Mouse (Mus musculus): ENCODE results near the gene Xrra1. TPM values are rescaled to one million over a fixed set of nuclear protein-coding genes. Genes with fewer than 3 reads are reported as not detected.
"Not testable (repeated sequence)": the region's sequence is repeated elsewhere in the genome, so short reads cannot be mapped to it uniquely, and the experiment has no call there.

Gene Xrra1
- total and polyA plus RNA-seq, 2 experiments from 2014 or later: 2.1 to 2.4 TPM

GRCm38 (mm10) chr7:99954212-99954611 is 95.3 kb downstream of the Xrra1 start:
- Histone ChIP-seq H3K27ac (ENCODE audit: low read depth, low read length) (no peak overlapping the region), H3K4me3 (ENCODE audit: low read depth, low read length) (no peak overlapping the region), H3K27me3 (ENCODE audit: insufficient read depth, low read length) (no peaks in the 10 kb centered on the region), H3K4me2 (ENCODE audit: low read depth, low read length, poor library complexity, severe bottlenecking) (no peak overlapping the region), H3K9me3 (ENCODE audit: low read length) (no peaks in the 10 kb centered on the region), H3K36me3 (ENCODE audit: insufficient read depth, low read length) (no peaks in the 10 kb centered on the region), H3K4me1 (ENCODE audit: insufficient read depth, low read length) (no peaks in the 10 kb centered on the region), H3K9ac (replicated peaks; ENCODE audit: low read length, poor library complexity, severe bottlenecking) (no peak overlapping the region)
- ATAC-seq (ENCODE audit: low FRiP score) (no peak), DNase-seq (ENCODE audit: low spot score) (no peak)
- WGBS: 92% methylated on average over 8 of the region's 8 CpGs
- no peak for TF ChIP-seq CTCF (IDR thresholded peaks at IDR 0.05)

- no peaks in the 10 kb centered on the region for H3K9me3 ChIP-seq (ENCODE audit: low read length)
- no peak overlapping the region for H3K4me3 ChIP-seq (ENCODE audit: low read depth, low read length)
- H3K36me3 ChIP-seq (ENCODE audit: insufficient read depth, low read length): no peaks in the 10 kb centered on the region
- no peak overlapping the region for H3K9ac ChIP-seq (replicated peaks; ENCODE audit: low read length, poor library complexity, severe bottlenecking)
- H3K27ac ChIP-seq (ENCODE audit: low read depth, low read length): no peak overlapping the region
- H3K4me1 ChIP-seq (ENCODE audit: insufficient read depth, low read length): no peaks in the 10 kb centered on the region
- H3K4me2 ChIP-seq (ENCODE audit: low read depth, low read length, poor library complexity, severe bottlenecking): no peak overlapping the region
- DNase-seq (ENCODE audit: low spot score) (no peak), ATAC-seq (ENCODE audit: low FRiP score) (no peak)
- no peaks in the 10 kb centered on the region for H3K27me3 ChIP-seq (ENCODE audit: insufficient read depth, low read length)
- TF ChIP-seq CTCF (IDR thresholded peaks at IDR 0.05): no peak
- 95% methylated on average over 7 of the region's 7 CpGs for WGBS
Observed at GRCm38 (mm10) chr7:99956095-99956494, 97.2 kb downstream of the Xrra1 start.

- TF ChIP-seq CTCF (IDR thresholded peaks at IDR 0.05): no peak
- DNase-seq (ENCODE audit: low spot score) (no peak), ATAC-seq (ENCODE audit: low FRiP score) (no peak)
- Histone ChIP-seq H3K4me1 (ENCODE audit: insufficient read depth, low read length) (peaks cover under 1% of the 10 kb centered on the region; the same call in 1 of the 2 replicates), H3K4me3 (ENCODE audit: low read depth, low read length) (no peak overlapping the region), H3K9me3 (ENCODE audit: low read length) (no peaks in the 10 kb centered on the region), H3K4me2 (ENCODE audit: low read depth, low read length, poor library complexity, severe bottlenecking) (no peak overlapping the region), H3K36me3 (ENCODE audit: insufficient read depth, low read length) (no peaks in the 10 kb centered on the region), H3K9ac (replicated peaks; ENCODE audit: low read length, poor library complexity, severe bottlenecking) (no peak overlapping the region), H3K27me3 (ENCODE audit: insufficient read depth, low read length) (no peaks in the 10 kb centered on the region), H3K27ac (ENCODE audit: low read depth, low read length) (no peak overlapping the region)
- 79% methylated on average over 12 of the region's 12 CpGs for WGBS
Observed at GRCm38 (mm10) chr7:99957226-99957965, 98.5 kb downstream of the Xrra1 start.

- H3K9ac ChIP-seq (replicated peaks; ENCODE audit: low read length, poor library complexity, severe bottlenecking); ATAC-seq (ENCODE audit: low FRiP score); H3K27ac ChIP-seq (ENCODE audit: low read depth, low read length); H3K36me3 ChIP-seq (ENCODE audit: insufficient read depth, low read length); DNase-seq (ENCODE audit: low spot score); H3K9me3 ChIP-seq (ENCODE audit: low read length); H3K4me2 ChIP-seq (ENCODE audit: low read depth, low read length, poor library complexity, severe bottlenecking); H3K27me3 ChIP-seq (ENCODE audit: insufficient read depth, low read length); H3K4me3 ChIP-seq (ENCODE audit: low read depth, low read length): not testable (repeated sequence)
- 91% methylated on average over 2 of the region's 2 CpGs for WGBS
- H3K4me1 ChIP-seq (ENCODE audit: insufficient read depth, low read length): peaks cover 17% of the 10 kb centered on the region; the same call in 1 of the 2 replicates
Observed at GRCm38 (mm10) chr7:99960571-99960970, 101.7 kb downstream of the Xrra1 start.

GRCm38 (mm10) chr7:99961518-99961917 is 102.6 kb downstream of the Xrra1 start:
- 94% methylated on average over 2 of the region's 2 CpGs for WGBS

GRCm38 (mm10) chr7:99962536-99963236 is 103.8 kb downstream of the Xrra1 start:
- no peaks in the 10 kb centered on the region for H3K36me3 ChIP-seq (ENCODE audit: insufficient read depth, low read length)
- H3K9ac ChIP-seq (replicated peaks; ENCODE audit: low read length, poor library complexity, severe bottlenecking): no peak overlapping the region
- H3K4me3 ChIP-seq (ENCODE audit: low read depth, low read length): no peak overlapping the region
- TF ChIP-seq CTCF (IDR thresholded peaks at IDR 0.05): no peak
- H3K9me3 ChIP-seq (ENCODE audit: low read length): no peaks in the 10 kb centered on the region
- H3K27me3 ChIP-seq (ENCODE audit: insufficient read depth, low read length): no peaks in the 10 kb centered on the region
- peaks cover 21% of the 10 kb centered on the region for H3K4me1 ChIP-seq (ENCODE audit: insufficient read depth, low read length)
- H3K4me2 ChIP-seq (ENCODE audit: low read depth, low read length, poor library complexity, severe bottlenecking): no peak overlapping the region
- 70% methylated on average over 8 of the region's 8 CpGs for WGBS
- ATAC-seq (ENCODE audit: low FRiP score) (no peak), DNase-seq (ENCODE audit: low spot score) (peak; percentile 15)
- H3K27ac ChIP-seq (ENCODE audit: low read depth, low read length): no peak overlapping the region

More at GRCm38 (mm10) chr7:99961518-99961917, 102.6 kb downstream of the Xrra1 start:
- ATAC-seq (ENCODE audit: low FRiP score): no peak
- Histone ChIP-seq H3K4me2 (ENCODE audit: low read depth, low read length, poor library complexity, severe bottlenecking) (no peak overlapping the region), H3K9ac (replicated peaks; ENCODE audit: low read length, poor library complexity, severe bottlenecking) (no peak overlapping the region), H3K4me3 (ENCODE audit: low read depth, low read length) (no peak overlapping the region), H3K27me3 (ENCODE audit: insufficient read depth, low read length) (no peaks in the 10 kb centered on the region), H3K4me1 (ENCODE audit: insufficient read depth, low read length) (peaks cover 21% of the 10 kb centered on the region), H3K9me3 (ENCODE audit: low read length) (no peaks in the 10 kb centered on the region), H3K27ac (ENCODE audit: low read depth, low read length) (no peak overlapping the region), H3K36me3 (ENCODE audit: insufficient read depth, low read length) (no peaks in the 10 kb centered on the region)
- TF ChIP-seq CTCF (IDR thresholded peaks at IDR 0.05): no peak
- no peak for DNase-seq (ENCODE audit: low spot score)
